1 mouse cellular context compared by ENCODE assay signal in the genomic region with DNA sequence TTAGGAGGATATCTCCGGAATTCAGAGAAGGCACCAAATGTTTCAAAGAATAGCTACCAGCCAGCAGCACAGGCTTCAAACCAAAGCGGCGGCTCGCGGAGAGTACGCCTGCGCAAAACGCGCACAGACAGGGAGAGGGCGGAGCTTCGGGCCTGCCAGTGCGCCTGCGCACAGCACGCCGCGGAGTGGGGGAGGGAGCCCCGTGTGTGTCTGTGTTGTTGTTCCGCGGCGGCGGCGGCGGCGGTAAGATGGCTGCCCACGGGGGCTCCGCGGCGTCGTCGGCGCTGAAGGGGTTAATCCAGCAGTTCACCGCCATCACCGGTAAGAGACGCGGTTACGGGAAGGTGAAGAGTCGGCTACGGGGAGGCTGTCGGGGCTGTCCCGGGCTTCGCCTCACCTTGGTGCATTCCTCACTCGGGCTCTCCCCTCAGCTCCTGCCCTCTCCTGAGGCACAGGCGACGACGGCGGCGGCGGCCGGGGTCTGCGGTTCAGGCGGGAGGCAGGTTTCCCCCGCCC.
TF ChIP-seq lines count a peak whose summit lies in the region.

Gene Ubxn7, plus strand, starts transcription at position 218 of the 516 bp plus-strand sequence.

TF ChIP-seq in myocyte, 11 proteins besides CTCF, POLR2A, EP300 and RAD21 (continued from another document):
- TF ChIP-seq E2F4 (IDR thresholded peaks at IDR 0.05; ENCODE audit: insufficient read depth) (no peak), REST (IDR thresholded peaks at IDR 0.05; ENCODE audit: insufficient read depth, insufficient read length) (no peak)
